Mouse (Mus musculus) erythroblast, embryonic 14.5 days (primary cell): ENCODE measurements at regions not wholly inside any gene's neighbourhood (a gene's known extent, or its start where the extent isn't known, plus 50 kb on each side); places are given as distances from the start of the nearest gene placed in this dataset.

Source experiments
- H3K27me3 ChIP-seq: 2 replicates; pipeline ENCODE4 v1.6.1; 2012; ENCODE audit warnings: inconsistent platforms; ENCODE audit not compliant: control insufficient read depth
- H3K36me3 ChIP-seq: 2 replicates; pipeline ENCODE4 v1.6.1; 2012; ENCODE audit warnings: mild to moderate bottlenecking, inconsistent platforms; ENCODE audit not compliant: control insufficient read depth
- H3K4me1 ChIP-seq: 2 replicates; pipeline ENCODE4 v1.6.1; 2012; ENCODE audit warnings: inconsistent platforms; ENCODE audit not compliant: control insufficient read depth
- H3K4me3 ChIP-seq: replicated peaks from 2 replicates; pipeline ENCODE3; 2012; ENCODE audit warnings: moderate library complexity, mild to moderate bottlenecking, inconsistent platforms
- H3K9me3 ChIP-seq: 2 replicates; pipeline ENCODE4 v1.6.1; 2012; ENCODE audit warnings: low read length, inconsistent platforms, mixed read lengths; ENCODE audit not compliant: control insufficient read depth
- GATA1 ChIP-seq: IDR thresholded peaks from 2 replicates; pipeline ENCODE4 v1.6.1; 2012; ENCODE audit warnings: low read length, inconsistent platforms, mixed read lengths
- TAL1 ChIP-seq: IDR thresholded peaks from 3 replicates; pipeline ENCODE4 v1.6.1; 2012; ENCODE audit warnings: low read length, inconsistent platforms, mixed read lengths

DNA sequence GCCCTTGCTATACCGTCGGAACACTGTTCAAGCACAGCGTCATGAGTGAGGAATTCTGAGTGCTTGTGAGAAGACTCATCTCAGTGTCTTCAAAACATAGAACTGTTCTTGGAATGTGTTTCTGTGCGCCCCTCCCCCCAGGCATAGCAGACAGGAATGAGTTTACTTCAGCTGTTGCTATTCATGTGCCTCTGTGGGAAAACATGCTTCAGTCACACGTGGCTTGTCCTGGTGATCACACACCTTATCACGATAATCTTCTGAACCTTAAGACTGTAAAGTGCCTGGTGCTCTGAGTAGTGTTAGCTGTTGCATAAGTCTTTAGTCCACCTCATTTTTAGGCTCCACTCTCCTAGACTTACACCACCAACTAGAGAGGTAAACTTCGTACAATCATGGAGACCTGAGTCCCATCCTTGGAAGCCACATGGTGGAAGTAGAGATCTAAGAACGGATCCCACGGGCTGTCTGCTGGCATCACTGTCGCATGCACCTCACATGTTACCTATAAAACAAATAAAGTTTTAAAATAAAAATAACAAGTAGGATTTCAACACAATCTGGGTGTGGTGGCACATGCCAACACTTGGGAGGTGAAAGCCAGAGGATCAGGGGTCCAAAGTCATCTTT lies 1143.8 kb downstream of the 4930447A16Rik start:
- Histone ChIP-seq H3K9me3 (peaks cover 7% of the 10 kb centered on the region), H3K36me3 (no peaks in the 10 kb centered on the region), H3K27me3 (peaks cover 95% of the 10 kb centered on the region), H3K4me3 (no peak overlapping the region), H3K4me1 (peaks cover 14% of the 10 kb centered on the region)
- TF ChIP-seq GATA1 (no peak), TAL1 (no peak)

- Histone ChIP-seq H3K4me1 (peaks cover 14% of the 10 kb centered on the region), H3K4me3 (no peak overlapping the region), H3K27me3 (peaks cover 93% of the 10 kb centered on the region), H3K36me3 (no peaks in the 10 kb centered on the region), H3K9me3 (no peaks in the 10 kb centered on the region)
- no peak for TF ChIP-seq TAL1
- TF ChIP-seq GATA1: no peak
Observed at GRCm38 (mm10) chr15:38570144-38570543, 1144.8 kb downstream of the 4930447A16Rik start.

DNA sequence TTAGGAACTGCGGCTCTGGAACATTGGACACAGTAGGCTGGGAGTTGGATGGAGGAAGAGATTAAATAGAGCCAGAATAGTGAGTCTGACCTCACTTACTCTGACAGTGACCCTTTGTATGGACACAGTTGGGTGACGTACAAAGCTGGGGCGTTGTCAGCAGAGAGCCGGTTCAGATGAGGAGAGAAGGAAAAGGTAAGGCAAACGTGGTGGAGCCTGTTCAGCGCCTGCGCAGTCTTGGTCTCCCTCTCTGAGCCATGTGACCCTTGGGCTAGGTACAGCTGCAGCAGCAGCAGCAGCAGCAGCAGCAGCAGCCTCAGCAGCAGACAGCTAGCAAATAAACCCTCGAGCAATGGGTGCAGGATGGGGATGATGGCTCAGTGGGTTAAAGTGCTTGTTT lies 1145.4 kb downstream of the 4930447A16Rik start:
- no peak for TF ChIP-seq GATA1
- no peak for TF ChIP-seq TAL1
- H3K4me3 ChIP-seq: no peak overlapping the region
- no peaks in the 10 kb centered on the region for H3K9me3 ChIP-seq
- H3K27me3 ChIP-seq: peaks cover 87% of the 10 kb centered on the region
- no peaks in the 10 kb centered on the region for H3K36me3 ChIP-seq
- peaks cover 14% of the 10 kb centered on the region for H3K4me1 ChIP-seq

- peaks cover 81% of the 10 kb centered on the region for H3K27me3 ChIP-seq
- H3K4me1 ChIP-seq: peaks cover 6% of the 10 kb centered on the region
Observed at GRCm38 (mm10) chr15:38572652-38573051, 1147.3 kb downstream of the 4930447A16Rik start.

DNA sequence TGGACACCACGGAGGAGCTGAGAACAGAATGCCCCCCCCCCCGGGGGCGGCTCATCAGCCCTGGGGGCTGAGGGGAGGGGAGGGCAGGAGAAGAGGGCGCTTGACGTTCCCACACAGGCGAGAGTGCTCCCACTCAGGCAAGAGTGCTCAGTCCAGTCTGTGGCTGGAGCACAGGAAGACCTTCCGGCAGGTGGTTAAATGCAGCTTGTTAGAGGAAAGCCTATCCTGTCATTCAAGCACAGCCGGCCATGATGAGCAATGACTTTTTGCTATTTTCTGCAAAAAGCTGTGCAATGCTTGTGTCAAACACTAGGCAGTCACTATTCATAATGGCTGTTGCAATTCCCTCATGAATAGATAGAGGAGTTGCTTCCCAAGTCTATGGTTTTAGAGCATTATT lies 1149.1 kb downstream of the 4930447A16Rik start:
- no peaks in the 10 kb centered on the region for H3K9me3 ChIP-seq
- peaks cover 67% of the 10 kb centered on the region for H3K27me3 ChIP-seq
- TF ChIP-seq GATA1 (no peak), TAL1 (no peak)

More at GRCm38 (mm10) chr15:38572652-38573051, 1147.3 kb downstream of the 4930447A16Rik start:
- no peak for TF ChIP-seq GATA1
- TF ChIP-seq TAL1: no peak
- no peaks in the 10 kb centered on the region for H3K9me3 ChIP-seq
- no peaks in the 10 kb centered on the region for H3K36me3 ChIP-seq
- H3K4me3 ChIP-seq: no peak overlapping the region

DNA sequence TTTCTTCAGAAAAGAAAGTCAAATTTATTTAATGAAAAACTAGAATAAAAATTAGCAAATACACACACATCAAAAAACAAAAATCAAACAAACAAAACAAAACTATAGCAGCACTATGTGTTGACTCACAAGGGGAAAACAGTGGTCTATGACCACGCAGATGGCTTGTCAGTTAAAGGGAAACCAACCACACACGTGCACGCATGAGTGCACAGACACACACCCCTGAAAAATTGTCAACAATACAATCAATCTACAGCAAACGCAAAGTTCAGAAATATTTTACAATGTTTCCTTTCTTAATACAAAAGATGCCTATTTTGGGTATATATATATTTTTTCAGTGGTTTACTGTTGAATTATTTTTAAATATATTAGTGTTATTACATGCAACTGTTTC lies 1149.9 kb downstream of the 4930447A16Rik start:
- no peaks in the 10 kb centered on the region for H3K9me3 ChIP-seq
- H3K27me3 ChIP-seq: peaks cover 60% of the 10 kb centered on the region
- TF ChIP-seq GATA1 (no peak), TAL1 (no peak)

More for the DNA sequence above, 1149.1 kb downstream of the 4930447A16Rik start:
- no peaks in the 10 kb centered on the region for H3K36me3 ChIP-seq
- no peaks in the 10 kb centered on the region for H3K4me1 ChIP-seq
- H3K4me3 ChIP-seq: no peak overlapping the region

DNA sequence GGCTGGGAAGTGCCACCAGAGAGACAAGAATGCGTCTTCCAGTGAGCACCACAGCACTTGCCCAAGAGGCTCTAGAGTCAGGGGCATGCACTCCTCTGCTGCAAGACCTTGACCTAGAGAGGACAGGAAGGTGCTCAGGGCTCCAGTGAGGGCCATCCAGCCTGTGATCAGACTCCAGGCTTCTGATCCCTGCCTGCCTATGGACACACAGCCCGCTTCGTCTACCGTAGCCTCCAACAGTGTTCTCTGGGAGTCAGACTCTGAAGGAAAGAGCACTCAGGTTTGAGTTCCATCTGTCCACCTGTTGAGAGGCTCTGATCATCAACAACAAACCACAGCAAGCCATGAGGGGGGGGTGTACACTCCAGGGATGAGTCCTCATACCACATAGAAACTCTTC lies 1152.3 kb downstream of the 4930447A16Rik start:
- H3K27me3 ChIP-seq: peaks cover 49% of the 10 kb centered on the region

More for the DNA sequence above, 1149.9 kb downstream of the 4930447A16Rik start:
- Histone ChIP-seq H3K36me3 (no peaks in the 10 kb centered on the region), H3K4me1 (no peaks in the 10 kb centered on the region), H3K4me3 (no peak overlapping the region)

GRCm38 (mm10) chr15:38579481-38579880 lies 1154.1 kb downstream of the 4930447A16Rik start:
- H3K4me1 ChIP-seq: no peaks in the 10 kb centered on the region
- H3K27me3 ChIP-seq: peaks cover 40% of the 10 kb centered on the region
- TF ChIP-seq GATA1 (no peak), TAL1 (no peak)
- no peaks in the 10 kb centered on the region for H3K9me3 ChIP-seq
- H3K4me3 ChIP-seq: no peak overlapping the region
- H3K36me3 ChIP-seq: no peaks in the 10 kb centered on the region

More for the DNA sequence above, 1152.3 kb downstream of the 4930447A16Rik start:
- H3K4me3 ChIP-seq: no peak overlapping the region
- H3K4me1 ChIP-seq: no peaks in the 10 kb centered on the region
- TF ChIP-seq GATA1: no peak
- TF ChIP-seq TAL1: no peak
- no peaks in the 10 kb centered on the region for H3K9me3 ChIP-seq
- no peaks in the 10 kb centered on the region for H3K36me3 ChIP-seq

DNA sequence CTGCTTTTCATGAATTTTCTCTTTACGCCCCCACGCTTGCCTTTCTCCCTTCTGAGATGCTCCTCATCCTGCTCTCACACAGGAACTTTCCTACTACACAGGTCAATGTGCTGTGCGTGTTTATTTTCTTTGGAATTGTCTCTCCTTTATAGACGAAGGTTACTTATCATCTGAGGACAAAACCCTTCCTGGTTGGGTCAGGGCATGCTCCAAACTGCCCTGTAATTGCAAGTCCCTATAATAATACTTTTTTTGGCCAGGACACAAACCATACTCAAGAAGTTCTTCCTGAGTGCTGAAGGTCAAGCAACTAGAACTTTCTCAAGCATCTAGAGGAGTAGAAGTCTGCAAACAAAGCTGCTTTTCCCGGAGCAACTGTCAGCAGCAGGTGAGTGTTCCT lies 1158.1 kb downstream of the 4930447A16Rik start:
- H3K27me3 ChIP-seq: peaks cover 50% of the 10 kb centered on the region
- TF ChIP-seq TAL1 (no peak), GATA1 (no peak)

DNA sequence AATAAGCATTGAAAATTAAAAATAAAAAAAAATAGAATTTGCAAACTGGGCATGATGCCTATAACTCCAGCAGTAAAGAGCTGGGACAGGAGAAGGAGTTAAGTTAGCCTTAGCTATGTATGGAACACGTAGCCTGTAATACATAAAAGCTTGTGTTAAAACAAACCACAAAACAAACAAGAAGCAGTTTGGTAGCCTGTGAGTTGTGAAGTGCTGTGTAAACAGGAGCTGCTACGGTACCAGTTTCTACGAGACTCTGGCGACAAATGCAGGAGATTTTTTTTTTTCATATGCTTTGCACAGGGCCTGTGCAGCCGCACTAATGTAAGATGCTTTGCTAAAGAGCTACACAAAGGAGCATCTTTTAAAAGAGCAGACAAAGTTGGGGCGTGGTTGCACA lies 1159.1 kb downstream of the 4930447A16Rik start:
- no peaks in the 10 kb centered on the region for H3K4me1 ChIP-seq
- no peak for TF ChIP-seq GATA1
- TF ChIP-seq TAL1: no peak
- H3K27me3 ChIP-seq: peaks cover 56% of the 10 kb centered on the region
- H3K36me3 ChIP-seq: no peaks in the 10 kb centered on the region
- no peak overlapping the region for H3K4me3 ChIP-seq
- H3K9me3 ChIP-seq: no peaks in the 10 kb centered on the region

More for the DNA sequence above, 1158.1 kb downstream of the 4930447A16Rik start:
- no peaks in the 10 kb centered on the region for H3K4me1 ChIP-seq
- H3K4me3 ChIP-seq: no peak overlapping the region
- H3K9me3 ChIP-seq: no peaks in the 10 kb centered on the region
- H3K36me3 ChIP-seq: no peaks in the 10 kb centered on the region
